Mouse (Mus musculus) layer of hippocampus, postnatal 36 days (tissue): ENCODE measurements around the gene Pramef12. TPM values are rescaled to one million over a fixed set of nuclear protein-coding genes. Genes with fewer than 3 reads are reported as not detected.
"Not testable (repeated sequence)": the region's sequence is repeated elsewhere in the genome, so short reads cannot be mapped to it uniquely, and the experiment has no call there.

ENCODE experiments used
- DNase-seq, 2 experiments: peaks; one replicate each; pipeline ENCODE4 v3.0.0; 2022
- total RNA-seq, 2 experiments: library from RNA; stranded (reverse); gene quantifications; 2 replicates each; pipeline ENCODE4 v1.2.3; 2021

Gene Pramef12
- not detected for total RNA-seq

GRCm38 (mm10) chr4:144408290-144408689, at the start of gene Pramef12:
Gene Pramef12 (minus strand): TSS chr4:144408464.
- DNase-seq = no peak

DNA sequence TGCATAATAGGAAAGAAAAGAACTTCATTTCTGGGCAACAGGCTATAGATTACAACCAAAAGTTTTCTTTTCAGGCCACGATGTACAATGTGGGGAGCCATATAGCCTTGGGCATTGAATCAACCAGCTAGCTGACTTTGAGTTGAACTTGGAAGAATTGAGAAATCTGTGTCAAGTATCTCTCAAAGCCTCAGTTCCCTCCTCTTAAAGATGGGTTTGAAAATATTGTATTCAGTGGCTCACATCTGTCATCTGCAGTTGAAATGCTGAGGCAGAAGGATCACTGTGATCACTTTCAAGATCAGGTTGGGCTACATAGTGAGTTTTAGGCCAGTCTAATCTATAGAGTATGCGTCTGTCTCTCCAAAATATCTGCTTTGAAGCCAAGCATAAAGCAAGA, 45.0 kb upstream of the Pramef12 start, which contains the start of gene Gm9944:
TSS of gene Gm9944 (minus strand) at position 101 of the 400 bp plus-strand sequence.
- DNase-seq = no peak

DNA sequence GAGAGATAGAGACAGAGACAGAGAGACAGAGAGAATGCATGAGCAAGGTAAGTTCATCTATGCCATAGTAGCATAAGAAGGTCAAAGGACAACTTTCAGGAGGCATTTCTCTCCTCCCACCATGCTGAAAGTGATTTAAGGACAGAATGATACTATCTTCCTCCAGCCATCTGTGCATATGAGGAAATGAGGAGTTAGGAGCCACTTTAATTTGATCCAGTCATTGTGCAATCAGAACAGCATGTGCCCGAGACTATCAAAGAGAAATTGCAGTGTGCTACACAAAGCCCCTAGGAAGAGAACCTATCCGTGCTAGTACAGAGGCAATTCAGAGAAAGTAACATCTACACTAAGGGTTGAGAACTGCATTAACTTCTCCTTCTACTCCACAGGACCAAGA, 40.3 kb upstream of the Pramef12 start:
- no peak for DNase-seq

GRCm38 (mm10) chr4:144441582-144441981, 33.3 kb upstream of the Pramef12 start:
- DNase-seq = no peak

GRCm38 (mm10) chr4:144441095-144441494, 32.8 kb upstream of the Pramef12 start:
- no peak for DNase-seq

- DNase-seq = no peak
These were observed 30.4 kb upstream of the Pramef12 start, which contains the start of gene 1700012P22Rik for GRCm38 (mm10) chr4:144438672-144439071. Gene 1700012P22Rik (minus strand): TSS chr4:144438772.

- DNase-seq = no peak
These were observed 25.0 kb upstream of the Pramef12 start for GRCm38 (mm10) chr4:144433216-144433615.

DNA sequence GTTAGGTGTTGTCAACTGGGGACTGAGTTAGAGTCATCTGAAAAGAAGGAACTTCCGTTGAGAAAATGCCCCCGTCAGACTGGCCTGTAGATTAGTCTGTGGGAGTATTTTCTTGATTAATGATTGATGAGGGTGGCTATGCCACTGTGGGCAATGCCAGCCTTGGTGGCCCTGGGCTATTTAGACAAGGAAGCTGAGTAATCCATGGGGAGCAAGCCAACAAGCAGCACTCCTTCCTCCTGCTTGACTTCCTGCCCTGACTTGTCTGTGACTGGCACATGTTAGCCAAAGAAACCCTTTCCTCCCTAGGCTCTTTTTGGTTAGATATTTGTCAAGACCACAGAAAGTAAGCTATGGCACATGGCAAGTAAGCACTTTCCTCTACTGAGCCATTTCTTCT, 22.5 kb upstream of the Pramef12 start:
- no peak for DNase-seq

GRCm38 (mm10) chr4:144428868-144429267, 20.6 kb upstream of the Pramef12 start:
- no peak for DNase-seq

DNA sequence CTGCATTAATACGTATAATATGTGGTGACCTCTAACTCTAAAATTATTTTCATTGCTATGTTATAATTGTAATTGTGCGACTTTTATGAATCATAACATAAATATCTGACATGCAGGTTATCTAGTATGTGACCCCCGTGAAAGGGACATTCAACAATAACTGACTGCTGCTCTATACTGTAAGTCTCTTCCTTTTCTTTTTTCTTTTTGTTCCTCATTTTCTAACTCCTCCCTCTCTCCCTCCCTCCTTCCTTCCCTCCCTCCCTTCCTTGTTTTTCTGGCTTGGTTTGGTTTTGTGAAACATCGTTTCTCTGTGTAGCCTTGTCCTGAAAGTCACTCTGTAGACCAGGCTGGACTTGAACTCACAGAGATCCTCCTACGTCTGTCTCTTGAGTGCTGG, 16.3 kb upstream of the Pramef12 start:
- no peak for DNase-seq

- no peak for DNase-seq
These were observed 12.4 kb upstream of the Pramef12 start for GRCm38 (mm10) chr4:144420644-144421043.

DNA sequence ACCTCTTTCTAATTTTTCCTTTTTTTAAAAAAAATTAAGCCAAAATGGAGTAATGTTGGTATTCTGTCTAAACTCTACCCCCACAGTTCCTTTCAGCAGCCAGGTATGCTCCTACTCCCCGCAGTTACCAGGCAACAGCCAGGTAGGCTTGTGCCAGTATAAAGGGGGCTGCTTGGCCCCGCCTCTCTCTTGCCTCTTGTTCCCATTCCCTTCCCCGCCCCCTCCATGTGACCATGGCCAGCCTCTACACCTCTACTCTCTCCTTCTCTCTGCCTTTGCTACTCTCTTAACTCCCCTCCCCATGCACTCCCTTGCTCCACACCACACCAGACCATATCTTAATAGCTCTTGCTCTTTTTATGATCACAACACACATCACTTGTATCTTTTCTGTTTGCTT, 2.0 kb downstream of the Pramef12 start:
- no peak for DNase-seq

DNA sequence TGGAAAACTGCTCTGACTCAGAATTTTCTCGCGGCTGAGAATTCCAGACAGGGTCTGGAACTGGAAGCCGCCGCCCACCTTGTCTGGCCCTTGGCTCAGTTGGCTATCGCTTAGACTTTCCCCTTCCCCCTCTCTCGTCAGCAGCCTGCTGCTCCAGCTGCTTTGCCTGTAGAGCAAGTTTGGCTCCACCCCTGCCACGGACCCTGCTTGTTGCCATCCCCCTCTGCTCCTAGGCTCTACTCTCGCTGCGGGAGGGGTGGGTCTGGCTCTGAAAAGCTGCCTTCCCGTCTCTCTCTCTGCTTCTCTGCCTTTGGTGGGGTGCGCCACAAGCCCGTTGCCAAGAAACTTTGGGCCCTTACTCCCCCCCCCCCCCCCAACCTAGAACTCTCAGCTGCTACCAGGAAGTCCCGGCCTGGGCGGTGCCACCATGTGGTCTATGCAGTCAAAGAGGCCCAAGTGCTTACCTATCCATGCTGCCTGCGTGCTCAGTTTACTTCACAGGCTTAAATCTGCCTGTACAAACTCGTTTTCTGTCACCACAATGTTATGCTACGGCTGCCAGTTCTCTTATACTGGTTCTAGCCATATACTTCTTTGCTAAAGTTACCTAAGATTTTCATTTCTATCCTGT, 3.7 kb downstream of the Pramef12 start:
- no peak for DNase-seq

DNA sequence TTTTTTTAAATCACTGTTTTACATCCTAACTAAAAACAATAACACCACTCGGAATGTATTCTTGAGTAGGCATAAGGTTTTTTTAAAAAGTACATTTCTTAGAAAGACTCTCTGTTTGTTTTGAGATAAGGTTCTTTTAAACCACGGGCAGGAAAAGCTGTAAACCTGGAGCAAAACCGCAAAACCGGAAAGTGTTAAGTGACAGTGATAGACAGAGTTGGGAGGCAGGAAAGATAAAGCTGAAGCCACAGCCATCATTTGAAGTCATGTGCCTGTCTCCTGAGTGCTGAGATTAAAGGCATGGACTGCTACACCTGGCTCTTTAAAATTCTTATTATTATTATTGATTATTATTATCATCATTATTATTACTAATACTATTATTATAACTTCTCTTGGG, 5.6 kb downstream of the Pramef12 start:
- DNase-seq = no peak

DNA sequence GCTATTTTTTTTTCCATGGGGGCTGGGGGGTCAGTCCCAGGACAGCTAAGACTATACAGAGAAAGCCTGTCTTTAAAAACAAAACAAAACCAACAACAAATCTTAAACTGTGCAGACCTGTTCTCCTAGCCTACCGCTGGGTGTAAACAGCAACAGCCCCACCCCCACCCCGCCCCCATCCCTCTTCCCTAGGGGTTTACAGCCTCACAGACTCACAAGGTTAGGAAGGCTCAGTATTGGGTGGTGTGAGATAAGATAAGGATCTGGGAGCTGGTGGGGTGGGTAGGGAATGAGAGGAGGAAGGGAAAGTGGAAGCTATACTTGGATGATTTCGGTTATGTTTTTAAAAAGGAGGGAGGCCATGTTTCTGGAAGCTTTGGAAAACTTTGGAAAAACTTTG, 11.9 kb downstream of the Pramef12 start:
- DNase-seq = no peak

DNA sequence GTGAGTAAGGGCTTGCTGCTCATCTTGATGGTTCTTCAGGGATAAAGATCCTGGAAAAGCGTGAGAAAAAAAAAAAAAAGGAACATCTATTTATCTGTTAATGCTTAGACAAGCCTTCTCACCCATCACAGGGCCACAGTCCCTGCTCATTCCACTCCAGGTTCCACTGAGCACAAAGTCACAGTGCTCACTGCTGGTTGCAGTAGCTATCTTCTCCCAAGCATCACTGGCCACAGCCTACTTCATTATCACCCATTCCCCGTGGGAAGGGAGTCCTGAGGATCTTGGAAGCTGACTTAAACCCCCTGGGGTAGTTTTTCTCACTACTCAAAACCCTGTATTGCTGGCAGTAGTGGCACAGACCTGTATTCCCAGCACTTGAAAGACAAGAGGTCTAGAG, 30.4 kb downstream of the Pramef12 start, which contains the start of gene Pramef20:
TSS of gene Pramef20 (minus strand) at position 23 of the 400 bp plus-strand sequence.
- DNase-seq = no peak

GRCm38 (mm10) chr4:144357642-144358041, 50.6 kb downstream of the Pramef12 start, which contains the start of gene Gm13119:
Gene Gm13119 (plus strand): TSS chr4:144357942.
- DNase-seq = not testable (repeated sequence)

Other genes starting within 250 kb of the Pramef12 start
- not detected for gene Oog3, start 245.8 kb downstream of the Pramef12 start, total RNA-seq
- gene Oog2, start 217.7 kb downstream of the Pramef12 start, total RNA-seq = not detected
- not detected for gene C87977, start 195.1 kb downstream of the Pramef12 start, total RNA-seq
- not detected for gene Pramel5, start 128.0 kb downstream of the Pramef12 start, total RNA-seq
- not detected for gene Gm13128, start 78.2 kb downstream of the Pramef12 start, total RNA-seq
- gene Gm13119, start 50.5 kb downstream of the Pramef12 start, total RNA-seq = not detected
- not detected for gene Pramef20, start 30.5 kb downstream of the Pramef12 start, total RNA-seq
- not detected for gene 1700012P22Rik, start 30.3 kb upstream of the Pramef12 start, total RNA-seq
- gene Gm9944, start 44.9 kb upstream of the Pramef12 start, total RNA-seq = not detected
- gene Aadacl3, start 55.3 kb upstream of the Pramef12 start, total RNA-seq = not detected
- not detected for gene 9430007A20Rik, start 111.4 kb upstream of the Pramef12 start, total RNA-seq
- not detected for gene Gm13124, start 156.7 kb upstream of the Pramef12 start, total RNA-seq
- not detected for gene Aadacl4, start 205.2 kb upstream of the Pramef12 start, total RNA-seq